Mouse (Mus musculus) layer of hippocampus, adult 11-12 months (tissue): ENCODE measurements around the gene Cd1d1.

ENCODE experiments used
- DNase-seq: peaks from one replicate; pipeline ENCODE4 v3.0.0; 2022; ENCODE audit warnings: low spot score

Cd1d1 gene

DNA sequence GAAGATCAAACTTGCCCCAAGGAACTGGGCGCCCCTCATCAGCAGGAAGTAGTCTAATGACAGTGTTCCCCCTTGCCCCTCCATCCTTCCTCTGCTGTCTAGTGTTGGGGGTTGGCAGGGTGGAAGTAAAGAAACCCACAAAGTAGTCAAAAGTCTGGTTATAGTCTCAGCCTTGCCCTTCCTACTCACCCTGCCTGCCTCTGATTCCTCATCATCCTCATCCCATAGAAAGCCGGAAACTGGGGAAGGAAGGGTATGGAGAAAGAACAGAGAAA, 37.9 kb downstream of the Cd1d1 start:
- no peak for DNase-seq

DNA sequence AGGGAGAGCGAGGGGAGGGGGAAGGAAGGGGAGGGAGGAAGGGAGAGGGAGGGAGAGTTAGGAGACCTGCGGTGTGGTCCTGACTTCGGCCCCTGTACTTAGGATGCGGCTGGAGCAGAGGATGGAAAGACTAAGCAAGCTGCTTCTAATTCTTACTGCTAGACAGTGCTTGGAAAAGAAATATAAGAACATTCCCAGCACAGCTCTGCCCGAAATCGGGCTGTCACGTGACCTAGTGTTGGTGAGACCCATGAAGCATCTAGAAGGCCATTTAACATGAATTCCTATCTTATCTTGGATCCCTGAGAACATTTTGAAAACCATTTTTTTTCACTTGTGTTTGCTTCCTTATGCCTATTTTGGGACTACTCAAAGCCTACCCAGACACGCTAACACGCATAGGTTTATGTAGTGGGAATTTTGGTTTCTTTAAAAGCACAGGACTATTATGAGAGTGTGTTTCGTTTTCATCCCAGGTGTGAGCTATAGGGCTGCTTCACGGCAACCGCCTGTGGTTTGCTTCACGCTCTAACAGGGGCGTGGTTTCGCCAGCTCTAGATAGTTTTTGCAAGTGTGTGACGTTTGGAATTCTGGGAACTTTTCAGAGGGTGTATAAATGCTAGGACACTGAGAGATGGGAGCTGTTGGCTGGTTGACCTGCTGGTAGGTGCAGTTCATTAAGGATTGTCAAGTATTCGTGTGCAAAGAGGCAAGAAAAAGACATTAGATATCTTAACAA, 38.4 kb downstream of the Cd1d1 start:
- no peak for DNase-seq

DNA sequence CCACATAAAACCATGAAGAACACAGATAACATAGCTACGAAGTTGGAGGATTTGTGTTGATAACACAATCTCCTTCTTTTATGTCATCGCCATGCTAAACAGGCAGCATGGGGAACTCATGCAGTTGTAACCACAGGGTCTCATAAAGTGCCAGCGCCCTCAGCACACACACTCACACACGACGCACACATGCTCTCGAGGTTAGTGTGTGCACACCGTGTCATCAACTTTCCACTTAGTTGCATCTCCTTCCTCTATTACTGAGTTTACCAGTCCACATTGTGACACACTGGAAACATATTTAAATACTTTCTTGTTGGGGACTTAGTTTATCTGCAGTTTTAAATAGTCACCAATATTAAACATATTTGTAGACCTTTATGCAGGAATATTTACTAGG, 40.2 kb downstream of the Cd1d1 start:
- no peak for DNase-seq

DNA sequence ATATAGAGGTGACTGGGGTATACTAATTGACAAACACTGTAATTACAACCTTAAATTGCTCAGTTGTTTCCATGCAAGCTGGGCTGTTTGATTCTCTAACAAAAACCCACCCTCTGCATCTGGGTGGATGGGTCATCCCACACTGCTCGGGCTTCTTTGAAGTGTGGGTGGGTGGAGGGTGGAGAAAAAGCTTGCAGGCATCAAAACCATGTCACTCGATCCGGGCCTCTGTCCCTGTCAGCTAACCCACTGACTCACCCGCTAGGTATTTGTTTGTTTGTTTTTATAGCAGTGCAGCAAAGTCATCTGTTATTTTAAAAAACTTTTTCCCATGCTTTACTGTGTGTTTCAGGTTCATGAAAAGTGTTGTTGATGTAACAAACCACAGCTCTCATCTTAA, 43.9 kb downstream of the Cd1d1 start:
- no peak for DNase-seq

DNA sequence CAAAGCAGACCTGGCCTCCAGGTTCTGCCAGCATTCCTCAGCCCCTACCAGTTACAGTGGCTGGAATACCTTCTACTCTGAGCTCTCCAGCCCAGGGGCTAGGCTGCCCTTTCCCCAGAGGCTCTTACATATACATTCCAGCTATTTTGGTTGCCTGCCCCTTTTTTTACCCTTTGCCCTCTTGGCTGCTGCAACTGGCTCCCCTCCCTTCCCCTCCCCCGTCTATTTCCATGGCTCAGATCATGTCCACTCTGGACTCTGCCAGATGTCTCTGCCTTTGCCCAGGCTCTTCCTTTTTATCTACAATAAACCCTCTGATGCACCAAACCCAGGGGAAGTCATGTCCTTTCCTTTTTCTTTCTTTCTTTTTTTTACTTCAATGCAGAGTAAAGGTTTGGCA, 44.7 kb downstream of the Cd1d1 start:
- no peak for DNase-seq

DNA sequence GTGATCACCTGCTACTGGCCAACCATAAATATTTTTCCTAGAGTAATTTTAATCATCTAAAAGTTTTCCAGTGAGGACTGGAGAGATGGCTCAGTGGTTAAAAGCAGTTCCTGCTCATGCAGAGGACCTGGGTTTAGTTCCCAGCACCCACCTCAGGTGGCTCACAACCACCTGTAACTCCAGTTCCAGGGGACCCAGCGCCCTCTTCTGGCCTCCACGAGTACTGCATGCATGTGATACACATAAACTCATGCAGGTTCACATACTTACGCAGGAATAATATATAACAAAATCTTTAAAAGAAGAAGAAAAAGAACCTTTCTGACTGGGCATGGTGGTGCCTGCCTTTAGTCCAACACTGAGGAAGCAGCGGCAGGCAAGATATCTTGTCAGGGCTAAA, 45.4 kb downstream of the Cd1d1 start:
- no peak for DNase-seq

DNA sequence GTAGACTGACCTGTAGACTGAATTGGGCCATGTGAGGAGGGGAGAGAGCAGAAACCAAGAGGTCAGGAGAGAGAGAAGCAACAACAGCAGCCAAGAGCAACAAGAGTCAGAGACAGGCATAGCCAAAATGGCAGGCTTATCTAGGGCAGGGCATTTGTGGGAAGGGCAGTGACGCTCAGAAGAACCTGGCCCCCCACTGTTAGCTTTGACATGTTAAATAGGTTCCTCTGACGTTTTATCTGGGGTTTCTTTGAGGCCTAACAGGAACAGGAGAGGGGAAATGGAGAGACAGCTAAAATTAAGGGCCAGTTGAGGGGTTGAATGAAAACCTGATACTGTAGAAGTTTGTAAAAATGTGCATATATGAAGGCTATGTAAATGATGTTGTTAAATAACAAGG, 48.6 kb downstream of the Cd1d1 start:
- DNase-seq, result no peak
